Mouse (Mus musculus) lung, adult 2 months (tissue): ENCODE data around the gene Cys1. TPM values are rescaled to one million over a fixed set of nuclear protein-coding genes. Genes with fewer than 3 reads are reported as not detected.
A peak's percentile ranks its signal among the peaks of the same experiment; 100 is the strongest.
"Not testable (repeated sequence)": the region's sequence is repeated elsewhere in the genome, so short reads cannot be mapped to it uniquely, and the experiment has no call there.

Experiments used
- DNase-seq: peaks from one replicate; pipeline ENCODE4 v3.0.0; 2022
- H3K4me1 ChIP-seq: fragments of 200-500 bp; 2 replicates; pipeline ENCODE4 v1.6.1; 2011; ENCODE audit warnings: low read length; ENCODE audit not compliant: control insufficient read depth, insufficient read depth
- H3K4me3 ChIP-seq: fragments of 200-500 bp; replicated peaks from 2 replicates; pipeline ENCODE3; 2011; ENCODE audit warnings: low read depth, mild to moderate bottlenecking, control low read depth, low read length; ENCODE audit errors: extremely low read depth
- CTCF ChIP-seq: fragments of 200-500 bp; IDR thresholded peaks from 2 replicates; pipeline ENCODE4 v1.5.1; 2011; ENCODE audit warnings: mild to moderate bottlenecking, low read length, control low read depth; ENCODE audit not compliant: insufficient read depth
- POLR2A ChIP-seq: fragments of 200-500 bp; IDR thresholded peaks from 2 replicates; pipeline ENCODE4 v1.6.1; 2011; ENCODE audit warnings: low read depth, mild to moderate bottlenecking, control low read depth, low read length, borderline replicate concordance; ENCODE audit errors: extremely low read depth
- WGBS: fragments of 180-500 bp; shearing (Covaris S2); methylation state at CpG from one replicate; pipeline ENCODE4 v1.1.7; 2018; 5-methylcytosine and 5-hydroxymethylcytosine counted together
- polyA plus RNA-seq: library from polyadenylated mRNA; depleted of rRNA; stranded (reverse); fragments of >200 nt; gene quantifications from 2 replicates; pipeline ENCODE4 v1.2.3, GENCODE M21; 2012

Cys1 gene
- polyA plus RNA-seq, 1 experiment, result 16.7 TPM

GRCm38 (mm10) chr12:24651063-24651557 lies 30.5 kb downstream of the Cys1 start, which contains the start of gene Klf11:
Klf11 (plus strand) TSS chr12:24651274.
- peak; percentile 98 for DNase-seq
- TF ChIP-seq CTCF (no peak), POLR2A (peak; percentile 54; the same call in 1 of the 2 replicates)
- peak within 1 kb of the TSS; percentile 90 for H3K4me3 ChIP-seq
- whole genome bisulfite sequencing, result under 1% methylated on average over 64 of the region's 68 CpGs
- peaks cover 25% of the 10 kb centered on the region for H3K4me1 ChIP-seq

DNA sequence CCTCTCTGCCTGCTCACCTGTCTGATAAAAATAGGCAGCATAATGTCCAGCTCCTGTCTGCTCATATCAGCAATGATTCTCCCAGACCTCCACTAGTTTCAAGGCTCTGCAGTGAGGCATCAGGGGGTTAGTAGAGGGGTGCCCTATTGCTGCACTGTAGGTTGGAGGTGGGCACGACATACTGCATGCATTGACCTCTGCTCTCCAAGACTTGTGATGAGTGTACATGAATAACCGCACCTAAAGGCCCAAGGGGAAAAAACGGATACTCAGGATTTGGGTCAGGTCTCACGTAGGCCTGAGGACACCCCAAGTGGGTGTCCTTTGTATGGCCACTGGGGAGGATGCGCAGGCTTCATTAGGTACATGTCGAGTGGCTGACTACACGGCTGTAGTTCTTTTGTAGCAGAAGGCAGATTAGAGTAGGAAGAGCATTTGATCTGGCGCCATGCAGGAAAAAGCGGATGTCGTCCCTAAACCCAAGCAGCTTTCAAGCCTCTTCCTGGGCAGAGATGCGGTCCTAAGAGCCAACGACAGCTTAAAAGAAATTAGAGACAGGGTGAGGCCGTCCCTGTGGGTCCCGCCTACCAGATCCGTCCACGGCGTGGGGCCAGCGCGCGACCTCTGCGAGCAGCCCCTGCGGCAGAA lies 31.1 kb downstream of the Cys1 start:
- H3K4me1 ChIP-seq, result peaks cover 25% of the 10 kb centered on the region
- peak; percentile 71; the same call in 1 of the 2 replicates for TF ChIP-seq POLR2A
- TF ChIP-seq CTCF, result no peak
- no peak for DNase-seq
- H3K4me3 ChIP-seq, result peak overlapping the region; percentile 83
- WGBS, result 4% methylated on average over 22 of the region's 22 CpGs

DNA sequence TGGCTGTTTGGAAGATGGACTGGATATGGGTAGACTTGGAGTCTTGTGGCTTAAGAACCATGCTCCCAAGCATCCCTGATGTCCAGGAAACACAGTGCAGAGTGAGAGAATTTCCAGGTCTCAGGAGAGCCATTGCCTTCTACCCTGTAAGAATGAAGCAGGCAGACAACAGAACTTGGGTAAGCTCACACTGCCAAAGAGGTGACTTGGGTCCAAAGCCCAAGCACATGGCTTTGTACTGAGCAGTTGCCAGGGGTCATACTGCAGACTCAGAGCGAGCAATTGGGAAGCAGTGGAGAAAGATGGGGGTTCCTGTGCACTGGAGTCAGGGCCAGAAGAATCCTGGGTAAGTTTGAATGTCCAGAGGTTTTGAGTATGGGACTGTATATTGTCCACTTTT lies 33.5 kb downstream of the Cys1 start:
- 63% methylated on average over 1 of the region's 1 CpGs for WGBS
- H3K4me1 ChIP-seq, result peaks cover 26% of the 10 kb centered on the region
- TF ChIP-seq CTCF (no peak), POLR2A (no peak)
- no peak for DNase-seq
- H3K4me3 ChIP-seq, result no peak overlapping the region

GRCm38 (mm10) chr12:24645901-24646300 lies 35.7 kb downstream of the Cys1 start:
- H3K4me3 ChIP-seq, result no peak overlapping the region
- WGBS, result 89% methylated on average over 6 of the region's 6 CpGs
- no peak for DNase-seq
- peaks cover 24% of the 10 kb centered on the region for H3K4me1 ChIP-seq
- TF ChIP-seq POLR2A (no peak), CTCF (no peak)

DNA sequence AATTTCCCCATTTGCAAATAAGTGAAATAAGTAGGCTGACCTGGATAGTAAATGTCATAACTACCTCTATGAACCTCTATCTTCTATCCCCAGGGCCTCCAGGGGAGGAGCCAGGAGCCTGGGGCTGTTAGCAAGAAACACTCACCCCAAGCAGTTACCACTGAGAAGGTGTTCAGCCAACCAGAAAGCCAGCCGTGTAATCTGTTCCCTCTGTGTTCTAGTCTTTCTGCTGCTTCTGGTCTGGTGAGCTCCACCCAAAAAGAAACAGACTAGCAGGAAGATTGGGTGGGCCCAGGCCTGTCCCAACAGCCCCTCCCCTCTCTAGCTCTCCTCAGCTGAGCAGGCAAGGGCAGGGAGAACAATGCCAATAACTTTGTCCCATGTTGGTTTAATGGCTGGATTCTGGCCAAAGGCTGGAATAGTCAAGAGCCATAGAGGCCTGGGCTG lies 37.5 kb downstream of the Cys1 start:
- H3K4me1 ChIP-seq, result peaks cover 17% of the 10 kb centered on the region
- no peak overlapping the region for H3K4me3 ChIP-seq
- WGBS, result 17% methylated on average over 1 of the region's 1 CpGs
- no peak for DNase-seq
- TF ChIP-seq POLR2A (no peak), CTCF (no peak)

GRCm38 (mm10) chr12:24642370-24642802 lies 39.2 kb downstream of the Cys1 start:
- Histone ChIP-seq H3K4me1 (peaks cover 9% of the 10 kb centered on the region), H3K4me3 (no peak overlapping the region)
- peak; percentile 50 for DNase-seq
- TF ChIP-seq CTCF (no peak), POLR2A (no peak)
- 37% methylated on average over 4 of the region's 4 CpGs for whole genome bisulfite sequencing

GRCm38 (mm10) chr12:24638787-24639186 lies 42.8 kb downstream of the Cys1 start:
- not testable (repeated sequence) for H3K4me3 ChIP-seq, H3K4me1 ChIP-seq, DNase-seq
- 95% methylated on average over 10 of the region's 10 CpGs for WGBS

- TF ChIP-seq POLR2A (no peak), CTCF (no peak)
- 87% methylated on average over 3 of the region's 3 CpGs for WGBS
- no peak for DNase-seq
- no peak overlapping the region for H3K4me3 ChIP-seq
- H3K4me1 ChIP-seq, result no peaks in the 10 kb centered on the region
Observed at GRCm38 (mm10) chr12:24634648-24635047, 47.0 kb downstream of the Cys1 start.

DNA sequence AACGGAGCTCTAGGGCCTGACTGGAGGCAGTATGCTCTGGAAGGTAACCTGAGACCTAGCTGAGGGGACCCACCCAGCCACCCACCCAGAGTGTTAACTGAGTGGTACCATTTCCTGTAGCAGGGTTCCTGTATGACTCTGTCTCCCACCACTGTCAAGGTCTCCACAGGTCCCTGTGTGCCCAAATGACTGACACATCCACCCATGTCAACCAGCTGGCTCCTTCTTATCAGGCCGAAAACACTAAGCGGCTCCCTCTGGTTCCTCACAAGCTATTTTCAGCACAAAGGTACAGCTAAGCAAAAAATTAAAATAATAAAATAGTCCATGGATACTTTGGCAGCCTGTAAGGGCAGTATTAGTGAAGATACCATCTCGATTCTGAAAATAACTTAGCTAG lies 47.4 kb downstream of the Cys1 start:
- Histone ChIP-seq H3K4me1 (no peaks in the 10 kb centered on the region), H3K4me3 (no peak overlapping the region)
- no peak for TF ChIP-seq CTCF
- TF ChIP-seq POLR2A, result no peak
- no peak for DNase-seq
- 44% methylated on average over 4 of the region's 4 CpGs for WGBS

- WGBS, result 34% methylated on average over 1 of the region's 1 CpGs
- peak; percentile 20 for DNase-seq
- no peak for TF ChIP-seq CTCF
- no peak for TF ChIP-seq POLR2A
- no peaks in the 10 kb centered on the region for H3K4me1 ChIP-seq
- H3K4me3 ChIP-seq, result no peak overlapping the region
Observed at GRCm38 (mm10) chr12:24633753-24634191, 47.8 kb downstream of the Cys1 start.
